Mouse (Mus musculus): ENCODE data around the gene She. TPM values are rescaled to one million over a fixed set of nuclear protein-coding genes. Genes with fewer than 3 reads are reported as not detected.
A peak's percentile ranks its signal among the peaks of the same experiment; 100 is the strongest.

The She gene
- polyA plus RNA-seq, 1 experiment from 2014 or later = 3.2 TPM

GRCm38 (mm10) chr3:89891696-89892095 is 60.5 kb downstream of the She start:
- H3K27ac ChIP-seq = no peak overlapping the region
- H3K9ac ChIP-seq = no peak overlapping the region
- no peak overlapping the region for H3K4me3 ChIP-seq
- H3K4me2 ChIP-seq = no peak overlapping the region
- no peaks in the 10 kb centered on the region for H3K27me3 ChIP-seq
- no peaks in the 10 kb centered on the region for H3K36me3 ChIP-seq
- H3K9me3 ChIP-seq = no peaks in the 10 kb centered on the region
- no peak for ATAC-seq (ENCODE audit: insufficient number of reproducible peaks, insufficient read depth, low FRiP score, low TSS enrichment, low read depth)
- 0 out of 2 replicates have a peak, but pooled peaks cover 6% of the 10 kb centered on the region for H3K4me1 ChIP-seq

GRCm38 (mm10) chr3:89892517-89893106 is 61.4 kb downstream of the She start:
- no peak for ATAC-seq (ENCODE audit: insufficient number of reproducible peaks, insufficient read depth, low FRiP score, low TSS enrichment, low read depth)
- no peaks in the 10 kb centered on the region for H3K36me3 ChIP-seq
- H3K4me3 ChIP-seq = no peak overlapping the region
- H3K9ac ChIP-seq = no peak overlapping the region
- H3K9me3 ChIP-seq = no peaks in the 10 kb centered on the region
- peaks cover 11% of the 10 kb centered on the region; the same call in 1 of the 2 replicates for H3K4me1 ChIP-seq
- H3K27me3 ChIP-seq = no peaks in the 10 kb centered on the region
- WGBS = 86% methylated on average over 5 of the region's 5 CpGs
- no peak overlapping the region for H3K27ac ChIP-seq
- H3K4me2 ChIP-seq = no peak overlapping the region

- WGBS = 38% methylated on average over 5 of the region's 5 CpGs
- ATAC-seq (ENCODE audit: insufficient number of reproducible peaks, insufficient read depth, low FRiP score, low TSS enrichment, low read depth) = no peak
- no peak overlapping the region for H3K9ac ChIP-seq
Observed at GRCm38 (mm10) chr3:89896571-89896970, 65.4 kb downstream of the She start.

GRCm38 (mm10) chr3:89897204-89897796 is 66.1 kb downstream of the She start:
- H3K27me3 ChIP-seq = no peaks in the 10 kb centered on the region
- no peak overlapping the region for H3K9ac ChIP-seq
- H3K27ac ChIP-seq = peak overlapping the region; percentile 39; the same call in 1 of the 2 replicates
- H3K4me3 ChIP-seq = no peak overlapping the region
- no peaks in the 10 kb centered on the region for H3K36me3 ChIP-seq
- ATAC-seq (ENCODE audit: insufficient number of reproducible peaks, insufficient read depth, low FRiP score, low TSS enrichment, low read depth) = no peak
- no peak overlapping the region for H3K4me2 ChIP-seq
- 60% methylated on average over 8 of the region's 8 CpGs for WGBS
- H3K9me3 ChIP-seq = no peaks in the 10 kb centered on the region
- peaks cover 26% of the 10 kb centered on the region for H3K4me1 ChIP-seq

More at GRCm38 (mm10) chr3:89896571-89896970, 65.4 kb downstream of the She start:
- no peak overlapping the region for H3K4me3 ChIP-seq
- H3K9me3 ChIP-seq = no peaks in the 10 kb centered on the region
- no peak overlapping the region for H3K4me2 ChIP-seq
- no peaks in the 10 kb centered on the region for H3K27me3 ChIP-seq
- H3K4me1 ChIP-seq = peaks cover 26% of the 10 kb centered on the region
- no peaks in the 10 kb centered on the region for H3K36me3 ChIP-seq
- no peak overlapping the region for H3K27ac ChIP-seq

- peaks cover 26% of the 10 kb centered on the region for H3K4me1 ChIP-seq
- 0 out of 2 replicates have a peak overlapping the region, but pooled peaks have one; percentile 39 for H3K27ac ChIP-seq
- no peak overlapping the region for H3K9ac ChIP-seq
- ATAC-seq (ENCODE audit: insufficient number of reproducible peaks, insufficient read depth, low FRiP score, low TSS enrichment, low read depth) = no peak
- no peak overlapping the region for H3K4me2 ChIP-seq
- no peaks in the 10 kb centered on the region for H3K36me3 ChIP-seq
- H3K4me3 ChIP-seq = no peak overlapping the region
- H3K9me3 ChIP-seq = no peaks in the 10 kb centered on the region
- no peaks in the 10 kb centered on the region for H3K27me3 ChIP-seq
- WGBS = 66% methylated on average over 10 of the region's 10 CpGs
Observed at GRCm38 (mm10) chr3:89898011-89898410, 66.8 kb downstream of the She start.

- WGBS = 61% methylated on average over 5 of the region's 5 CpGs
- H3K4me3 ChIP-seq = no peak overlapping the region
- H3K4me1 ChIP-seq = peaks cover 26% of the 10 kb centered on the region
- no peaks in the 10 kb centered on the region for H3K9me3 ChIP-seq
- H3K36me3 ChIP-seq = no peaks in the 10 kb centered on the region
- H3K27me3 ChIP-seq = no peaks in the 10 kb centered on the region
- no peak overlapping the region for H3K27ac ChIP-seq
- H3K9ac ChIP-seq = no peak overlapping the region
- no peak overlapping the region for H3K4me2 ChIP-seq
- ATAC-seq (ENCODE audit: insufficient number of reproducible peaks, insufficient read depth, low FRiP score, low TSS enrichment, low read depth) = no peak
Observed at GRCm38 (mm10) chr3:89898870-89899510, 67.8 kb downstream of the She start.

- Histone ChIP-seq H3K27me3 (no peaks in the 10 kb centered on the region), H3K4me1 (peaks cover 26% of the 10 kb centered on the region), H3K9me3 (no peaks in the 10 kb centered on the region), H3K4me2 (no peak overlapping the region), H3K27ac (no peak overlapping the region), H3K4me3 (no peak overlapping the region), H3K36me3 (no peaks in the 10 kb centered on the region), H3K9ac (no peak overlapping the region)
- no peak for ATAC-seq (ENCODE audit: insufficient number of reproducible peaks, insufficient read depth, low FRiP score, low TSS enrichment, low read depth)
- 63% methylated on average over 8 of the region's 8 CpGs for WGBS
Observed at GRCm38 (mm10) chr3:89899511-89899908, 68.3 kb downstream of the She start.

GRCm38 (mm10) chr3:89907846-89908245 is 76.7 kb downstream of the She start:
- WGBS = 86% methylated on average over 3 of the region's 3 CpGs
- H3K27ac ChIP-seq = no peak overlapping the region
- ATAC-seq (ENCODE audit: insufficient number of reproducible peaks, insufficient read depth, low FRiP score, low TSS enrichment, low read depth) = no peak
- no peaks in the 10 kb centered on the region for H3K36me3 ChIP-seq
- no peak overlapping the region for H3K4me2 ChIP-seq
- H3K9ac ChIP-seq = no peak overlapping the region
- no peak overlapping the region for H3K4me3 ChIP-seq
- peaks cover 23% of the 10 kb centered on the region for H3K27me3 ChIP-seq
- H3K4me1 ChIP-seq = peaks cover 7% of the 10 kb centered on the region
- H3K9me3 ChIP-seq = no peaks in the 10 kb centered on the region

Other genes starting within 250 kb of the She start
- 11.8 and 12.8 TPM in 2 replicates for gene Adar, start 116.3 kb upstream of the She start, polyA plus RNA-seq (2015; fragmentation: Nextera tagmentation; extraction: Ambion mirVana)
- gene Chrnb2, start 66.7 kb upstream of the She start, polyA plus RNA-seq (2015; fragmentation: Nextera tagmentation; extraction: Ambion mirVana) = 1.1 and 1.3 TPM in 2 replicates
- 13.2 and 14.2 TPM in 2 replicates for gene Ube2q1, start 57.8 kb upstream of the She start, polyA plus RNA-seq (2015; fragmentation: Nextera tagmentation; extraction: Ambion mirVana)
- gene Il6ra, start 81.8 kb downstream of the She start, polyA plus RNA-seq (2015; fragmentation: Nextera tagmentation; extraction: Ambion mirVana) = 0.83 and 1.6 TPM in 2 replicates
- gene Atp8b2, start 132.1 kb downstream of the She start, polyA plus RNA-seq (2015; fragmentation: Nextera tagmentation; extraction: Ambion mirVana) = 16.8 and 17.8 TPM in 2 replicates
- 169 and 173 TPM in 2 replicates for gene Hax1, start 167.4 kb downstream of the She start, polyA plus RNA-seq (2015; fragmentation: Nextera tagmentation; extraction: Ambion mirVana)
- gene 4933434E20Rik, start 220.3 kb downstream of the She start, polyA plus RNA-seq (2015; fragmentation: Nextera tagmentation; extraction: Ambion mirVana) = 146 and 149 TPM in 2 replicates
- gene Ubap2l, start 221.3 kb downstream of the She start, polyA plus RNA-seq (2015; fragmentation: Nextera tagmentation; extraction: Ambion mirVana) = 231 and 255 TPM in 2 replicates
- gene Tpm3, start 241.3 kb downstream of the She start, polyA plus RNA-seq (2015; fragmentation: Nextera tagmentation; extraction: Ambion mirVana) = 496 and 525 TPM in 2 replicates